Mouse (Mus musculus): Measurements from ENCODE around the gene Klre1.
A peak's percentile ranks its signal among the peaks of the same experiment; 100 is the strongest.

The Klre1 gene

GRCm38 (mm10) chr6:129577605-129578004 is at the start of gene Klre1:
TSS of gene Klre1 (plus strand) at chr6:129577905.
- no peak for DNase-seq

GRCm38 (mm10) chr6:129529605-129530004 is 48.1 kb upstream of the Klre1 start:
- no peak for DNase-seq

- no peak for DNase-seq
Observed at GRCm38 (mm10) chr6:129530261-129530660, 47.4 kb upstream of the Klre1 start.

- DNase-seq = peak; percentile 52 to 56
Observed at GRCm38 (mm10) chr6:129532556-129532941, 45.2 kb upstream of the Klre1 start.

- peak; percentile 77 to 83 for DNase-seq
Observed at GRCm38 (mm10) chr6:129532942-129533860, 44.5 kb upstream of the Klre1 start, which contains the start of gene Gabarapl1. TSS of gene Gabarapl1 (plus strand) at chr6:129533160.

- DNase-seq = peak in 1 of 2 experiments; percentile 45
Observed at GRCm38 (mm10) chr6:129534057-129534456, 43.6 kb upstream of the Klre1 start.

GRCm38 (mm10) chr6:129534627-129535190 is 43.0 kb upstream of the Klre1 start:
- DNase-seq = no peak

GRCm38 (mm10) chr6:129535723-129536122 is 42.0 kb upstream of the Klre1 start:
- DNase-seq = no peak

- no peak for DNase-seq
Observed at GRCm38 (mm10) chr6:129538555-129538954, 39.1 kb upstream of the Klre1 start.

GRCm38 (mm10) chr6:129541931-129542330 is 35.8 kb upstream of the Klre1 start:
- no peak for DNase-seq

- no peak for DNase-seq
Observed at GRCm38 (mm10) chr6:129542540-129542939, 35.2 kb upstream of the Klre1 start.

- DNase-seq = peak; percentile 74 to 80
Observed at GRCm38 (mm10) chr6:129543709-129544606, 33.7 kb upstream of the Klre1 start.

GRCm38 (mm10) chr6:129547277-129547676 is 30.4 kb upstream of the Klre1 start:
- no peak for DNase-seq

- no peak for DNase-seq
Observed at GRCm38 (mm10) chr6:129548009-129548408, 29.7 kb upstream of the Klre1 start.

GRCm38 (mm10) chr6:129557298-129558023 is 20.2 kb upstream of the Klre1 start:
- no peak for DNase-seq

GRCm38 (mm10) chr6:129558946-129559640 is 18.6 kb upstream of the Klre1 start:
- peak; percentile 63 to 69 for DNase-seq

GRCm38 (mm10) chr6:129559641-129560027 is 18.1 kb upstream of the Klre1 start:
- DNase-seq = no peak

- DNase-seq = no peak
Observed at GRCm38 (mm10) chr6:129565257-129565656, 12.4 kb upstream of the Klre1 start.

- DNase-seq = no peak
Observed at GRCm38 (mm10) chr6:129575315-129575714, 2.4 kb upstream of the Klre1 start.

GRCm38 (mm10) chr6:129581274-129581673 is 3.6 kb downstream of the Klre1 start:
- no peak for DNase-seq

GRCm38 (mm10) chr6:129581896-129582295 is 4.2 kb downstream of the Klre1 start:
- DNase-seq = no peak

GRCm38 (mm10) chr6:129583014-129583413 is 5.3 kb downstream of the Klre1 start:
- DNase-seq = no peak
